ENCODE assay signal across 25 mouse cellular contexts in genomic region chr8:84528036-84528435, GRCm38 (mm10).
DNase-seq lines count a peak whose midpoint lies in the region; ATAC-seq and TF ChIP-seq lines count a peak whose summit lies in the region.
"Had no signal": no experiment of that assay in that cellular context is flagged by ENCODE, and none has a peak within 500 bp of the region (broad histone marks: within the 10 kb centered on the region; RNA-seq: fewer than 3 reads in every experiment).

No protein-coding gene starts in this region.

- peak overlapping the region; percentile 37 for H3K27ac ChIP-seq in bone marrow macrophage, adult 2 months (ENCODE audit: insufficient read depth, low read depth, low read length)
- H3K27ac ChIP-seq: forebrain, embryonic 10.5 days; forebrain, embryonic 13.5 days; heart, embryonic 15.5 days; hindbrain, embryonic 10.5 days; hindbrain, embryonic 14.5 days; hindbrain, postnatal 0 days had no signal

- DNase-seq in frontal cortex, postnatal 25 days (ENCODE audit: low spot score in 2 of 2), result no peak
- peak; percentile 59 for DNase-seq in right cerebral cortex, adult 18-20 months
- DNase-seq in right cerebral cortex, postnatal 25 days, result no peak
- DNase-seq in ovary, postnatal 36 days (ENCODE audit: low spot score), result no peak
- DNase-seq: adrenal gland, adult 2 months; adrenal gland, postnatal 14 days; B cell, adult 2 months; cerebellum, adult 18-20 months; cerebellum, adult 9-10 months; cerebellum, postnatal 14 days; gastrocnemius, postnatal 25 days; heart, adult 18-20 months; heart, postnatal 10 days; heart, postnatal 36 days had no signal

- no peak for TF ChIP-seq POLR2A in bone marrow macrophage, adult 2 months (IDR thresholded peaks at IDR 0.05; ENCODE audit: borderline replicate concordance, low read depth, low read length)

- H3K4me3 ChIP-seq in bone marrow macrophage, adult 2 months (ENCODE audit: insufficient read depth, low read length), result no peak overlapping the region
- H3K4me3 ChIP-seq: forebrain, embryonic 10.5 days; forebrain, embryonic 13.5 days; heart, embryonic 12.5 days; heart, embryonic 15.5 days; hindbrain, embryonic 10.5 days had no signal

- TF ChIP-seq CTCF in bone marrow macrophage, adult 2 months (IDR thresholded peaks at IDR 0.05; ENCODE audit: low read depth, low read length), result no peak

- peak; percentile 51; the same call in 1 of the 2 replicates for ATAC-seq in frontal cortex, adult (ENCODE audit: low TSS enrichment)
- ATAC-seq: forebrain, embryonic 13.5 days; forebrain, embryonic 16.5 days; hindbrain, postnatal 0 days; inflammation-experienced regulatory T-cells, adult 6 months had no signal

- H3K4me1 ChIP-seq in bone marrow macrophage, adult 2 months (ENCODE audit: control insufficient read depth, insufficient read depth, low read length), result peaks cover 31% of the 10 kb centered on the region
- H3K4me1 ChIP-seq: forebrain, embryonic 10.5 days; forebrain, embryonic 13.5 days; hindbrain, embryonic 10.5 days had no signal
